Mouse (Mus musculus): ENCODE results near the gene Kcnj9.

- TF ChIP-seq CTCF (IDR thresholded peaks at IDR 0.05; ENCODE audit: control insufficient read depth, insufficient read depth, low read length) = no peak
- TF ChIP-seq POLR2A (IDR thresholded peaks at IDR 0.05; ENCODE audit: borderline replicate concordance, control insufficient read depth, low read depth, low read length) = no peak
Measured at GRCm38 (mm10) chr1:172302851-172303250, 26.3 kb downstream of the Kcnj9 start.

Measured in bone marrow, adult 2 months (tissue).